Mouse (Mus musculus) testis, adult 2 months (tissue): Measurements from ENCODE around the gene Zbtb7a.

ENCODE experiments used
- CTCF ChIP-seq: fragments of 200-500 bp; IDR thresholded peaks from 2 replicates; pipeline ENCODE4 v1.5.1; 2012; ENCODE audit warnings: low read depth, mild to moderate bottlenecking, inconsistent platforms, low read length, moderate library complexity; ENCODE audit not compliant: control insufficient read depth, insufficient read depth, insufficient replicate concordance
- POLR2A ChIP-seq: fragments of 200-500 bp; IDR thresholded peaks from 2 replicates; pipeline ENCODE4 v1.6.1; 2012; ENCODE audit warnings: low read depth, mild to moderate bottlenecking, inconsistent platforms, low read length, moderate library complexity; ENCODE audit not compliant: control insufficient read depth

DNA sequence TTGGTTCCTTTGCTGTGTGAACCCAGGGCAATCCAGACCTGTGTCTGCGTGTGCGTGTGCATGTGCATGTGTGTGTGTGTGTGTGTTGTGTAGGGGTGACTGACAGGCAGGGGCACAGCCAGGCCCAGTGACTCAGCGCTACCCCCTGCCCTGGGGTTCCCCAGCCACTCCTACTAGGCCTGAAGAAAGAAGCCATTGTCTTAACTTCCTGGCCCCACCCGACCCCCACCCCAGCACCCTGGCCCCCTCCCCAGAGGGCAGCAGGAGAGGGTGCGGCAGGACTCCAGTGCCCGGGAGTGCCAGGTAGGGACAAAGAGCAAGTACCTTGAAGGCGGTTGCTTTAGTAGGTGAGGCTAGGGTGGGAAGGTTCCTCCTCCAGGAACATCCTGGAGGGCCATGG lies 10.8 kb downstream of the Zbtb7a start:
- TF ChIP-seq POLR2A (no peak), CTCF (no peak)
